7 mouse cellular contexts compared by ENCODE assay signal in the genomic region with DNA sequence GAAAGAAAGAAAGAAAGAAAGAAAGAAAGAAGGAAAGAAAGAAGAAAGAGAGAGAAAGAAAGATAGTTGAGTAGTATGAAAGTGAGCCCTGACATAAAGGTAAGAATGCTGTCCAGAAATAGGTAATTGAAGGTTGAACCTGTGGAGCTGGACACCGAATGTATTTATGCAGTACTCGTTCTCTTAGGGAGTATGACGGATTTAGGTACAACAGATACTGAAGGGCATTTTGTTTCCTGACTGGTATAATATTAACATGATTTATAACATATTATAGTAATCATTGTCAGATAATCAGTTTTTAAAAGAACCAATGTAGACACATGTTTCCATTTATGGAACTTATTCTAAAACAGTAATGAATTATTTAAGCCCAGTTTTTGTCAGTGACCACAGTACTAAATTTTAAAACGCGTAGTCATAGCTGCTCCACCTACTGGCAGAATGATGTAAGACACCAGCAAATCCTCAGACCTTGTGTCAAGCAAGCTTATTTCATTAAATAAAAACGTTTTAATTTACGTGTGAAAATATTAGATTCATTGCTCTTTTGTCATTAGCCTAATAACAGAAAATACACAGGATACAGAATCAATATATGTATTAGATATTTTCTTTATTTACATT.
DNase-seq lines count a peak whose midpoint lies in the region; ATAC-seq and TF ChIP-seq lines count a peak whose summit lies in the region.

No protein-coding gene starts in this region.

- DNase-seq in kidney, adult 8-10 months = peak; percentile 7 to 48
- DNase-seq in ES-E14 (ENCODE audit: low read depth, low spot score) = peak; percentile 35
- peak; percentile 78 for DNase-seq in forebrain, postnatal 0 days
- DNase-seq in left cerebral cortex, adult 2 months (ENCODE audit: extremely low spot score in 1 of 2, low spot score in 2 of 2) = peak; percentile 29 to 43
- peak; percentile 15 for DNase-seq in skeletal muscle tissue, adult 2 months (ENCODE audit: low read depth, low spot score)

- H3K9me3 ChIP-seq in kidney, embryonic 15.5 days (replicated peaks) = no peaks in the 10 kb centered on the region
- H3K9me3 ChIP-seq in ES-E14 (ENCODE audit: control insufficient read depth, insufficient read depth, low read depth, low read length) = no peaks in the 10 kb centered on the region
- H3K9me3 ChIP-seq in forebrain, postnatal 0 days (ENCODE audit: low read length) = no peaks in the 10 kb centered on the region

- in situ Hi-C loops in ES-E14 (cut with MboI; ENCODE audit: low sequenced_read_pairs in 2 of 2, unreplicated experiment in 2 of 2) = loop anchor here (10.0 to 25.0 kb wide), 3 partner anchors 291 to 381 kb away; no protein-coding TSS in a partner anchor

- H3K27me3 ChIP-seq in kidney, embryonic 15.5 days = no peaks in the 10 kb centered on the region
- no peaks in the 10 kb centered on the region for H3K27me3 ChIP-seq in forebrain, postnatal 0 days (ENCODE audit: insufficient read depth, low read length)

- 49% methylated on average over 7 of the region's 7 CpGs for WGBS in kidney, embryonic 15.5 days
- 54% methylated on average over 7 of the region's 7 CpGs for WGBS in forebrain, postnatal 0 days

- no peak overlapping the region for H3K9ac ChIP-seq in kidney, embryonic 15.5 days
- H3K9ac ChIP-seq in ES-E14 (ENCODE audit: insufficient read depth, low read depth, low read length, poor library complexity, severe bottlenecking) = no peak overlapping the region
- H3K9ac ChIP-seq in forebrain, postnatal 0 days = no peak overlapping the region

- no peak overlapping the region for H3K4me2 ChIP-seq in kidney, embryonic 15.5 days
- H3K4me2 ChIP-seq in forebrain, postnatal 0 days (ENCODE audit: low read depth) = no peak overlapping the region

- H3K36me3 ChIP-seq in kidney, embryonic 15.5 days = no peaks in the 10 kb centered on the region
- H3K36me3 ChIP-seq in ES-E14 (ENCODE audit: control insufficient read depth, insufficient read depth, low read length, poor library complexity, severe bottlenecking) = no peaks in the 10 kb centered on the region
- H3K36me3 ChIP-seq in forebrain, postnatal 0 days (ENCODE audit: insufficient read depth) = no peaks in the 10 kb centered on the region

- no peak for ATAC-seq in kidney, embryonic 15.5 days (replicated peaks; ENCODE audit: low FRiP score)
- ATAC-seq in activated CD4-positive, CD25-positive, alpha-beta regulatory T cell, adult 4 months = peak; percentile 32
- no peak for ATAC-seq in forebrain, postnatal 0 days

- intact Hi-C loops in left cerebral cortex, adult 2 months (cut with DNase I) = loop anchor here (2.0 kb wide), 1 partner anchor 289 kb away; no protein-coding TSS in a partner anchor

- no peak overlapping the region for H3K27ac ChIP-seq in kidney, embryonic 15.5 days
- no peak overlapping the region for H3K27ac ChIP-seq in ES-E14 (ENCODE audit: insufficient read depth, low read depth, low read length, poor library complexity, severe bottlenecking)
- no peak overlapping the region for H3K27ac ChIP-seq in forebrain, postnatal 0 days (ENCODE audit: low read depth, low read length)
- no peak overlapping the region for H3K27ac ChIP-seq in left cerebral cortex, adult 2 months

- H3K4me3 ChIP-seq in kidney, embryonic 15.5 days (replicated peaks) = no peak overlapping the region
- no peak overlapping the region for H3K4me3 ChIP-seq in ES-E14 (ENCODE audit: insufficient read depth in 1 of 2, low read depth in 1 of 2, low read length in 2 of 2, poor library complexity in 1 of 2, severe bottlenecking in 1 of 2)
- no peak overlapping the region for H3K4me3 ChIP-seq in forebrain, postnatal 0 days (ENCODE audit: low read depth, low read length)
- no peak overlapping the region for H3K4me3 ChIP-seq in left cerebral cortex, adult 2 months

- no peaks in the 10 kb centered on the region for H3K4me1 ChIP-seq in kidney, embryonic 15.5 days
- H3K4me1 ChIP-seq in ES-E14 (ENCODE audit: control insufficient read depth in 2 of 2, insufficient read depth in 2 of 2, low read length in 2 of 2, poor library complexity in 1 of 2) = no peaks in the 10 kb centered on the region
- no peaks in the 10 kb centered on the region for H3K4me1 ChIP-seq in forebrain, postnatal 0 days (ENCODE audit: insufficient read depth)

- peak; percentile 80 for TF ChIP-seq CTCF in forebrain, postnatal 0 days (IDR thresholded peaks at IDR 0.05; ENCODE audit: low read depth)
- peak; percentile 83 for TF ChIP-seq CTCF in left cerebral cortex, adult 2 months (IDR thresholded peaks at IDR 0.05)

TF ChIP-seq in ES-E14, 5 proteins besides CTCF, POLR2A, EP300 and RAD21:
- TF ChIP-seq ZNF384 (IDR thresholded peaks at IDR 0.05; ENCODE audit: low read depth, low read length) (no peak), ZC3H11A (IDR thresholded peaks at IDR 0.05; ENCODE audit: borderline replicate concordance, low read depth, low read length) (no peak), MAFK (IDR thresholded peaks at IDR 0.05; ENCODE audit: insufficient read depth, low read depth, low read length) (no peak), HCFC1 (IDR thresholded peaks at IDR 0.05; ENCODE audit: borderline replicate concordance, insufficient read depth, low read length) (no peak), CHD2 (IDR thresholded peaks at IDR 0.05; ENCODE audit: low read depth, low read length) (no peak)

Comparison
In these comparisons a context has a peak if more than half of its experiments do, and no peak if none do; other contexts are left out.
1. DNase-seq: peak in every context shown above with its lines; median percentile 78 in forebrain, postnatal 0 days; 36 in left cerebral cortex, adult 2 months; 35 in ES-E14; 28 in kidney, adult 8-10 months; 15 in skeletal muscle tissue, adult 2 months.